Mouse (Mus musculus) megakaryocyte, embryonic 14.5 days (primary cell): ENCODE measurements around the gene Ghrl. TPM values are rescaled to one million over a fixed set of nuclear protein-coding genes. Genes with fewer than 3 reads are reported as not detected.
"Not testable (repeated sequence)": the region's sequence is repeated elsewhere in the genome, so short reads cannot be mapped to it uniquely, and the experiment has no call there.

Experiments
- H3K27me3 ChIP-seq: replicated peaks from 2 replicates; pipeline ENCODE3; 2012; ENCODE audit warnings: inconsistent platforms
- H3K36me3 ChIP-seq: replicated peaks from 2 replicates; pipeline ENCODE3; 2012; ENCODE audit warnings: low read length, inconsistent platforms, mixed read lengths
- H3K4me1 ChIP-seq: 2 replicates; pipeline ENCODE4 v1.6.1; 2012; ENCODE audit warnings: inconsistent platforms
- H3K4me3 ChIP-seq: replicated peaks from 2 replicates; pipeline ENCODE3; 2012; ENCODE audit warnings: moderate library complexity, mild to moderate bottlenecking, inconsistent platforms
- H3K9me3 ChIP-seq: 2 replicates; pipeline ENCODE4 v1.6.1; 2012; ENCODE audit warnings: inconsistent platforms
- FLI1 ChIP-seq: IDR thresholded peaks from 2 replicates; pipeline ENCODE4 v1.6.1; 2012; ENCODE audit warnings: low read length, inconsistent platforms, mixed read lengths
- GATA1 ChIP-seq: IDR thresholded peaks from 3 replicates; pipeline ENCODE4 v1.6.1; 2012; ENCODE audit warnings: mixed read lengths, low read length, inconsistent platforms, borderline replicate concordance
- polyA plus RNA-seq: library from polyadenylated mRNA; stranded (reverse); fragments of >175 nt; gene quantifications from 2 replicates; pipeline ENCODE4 v1.2.3, GENCODE M21; 2012; ENCODE audit warnings: low replicate concordance; ENCODE audit not compliant: insufficient read depth

The Ghrl gene
- polyA plus RNA-seq, 1 experiment = 2.5 TPM

- Histone ChIP-seq H3K4me3 (no peak overlapping the region), H3K27me3 (no peaks in the 10 kb centered on the region), H3K4me1 (peaks cover 48% of the 10 kb centered on the region), H3K36me3 (no peaks in the 10 kb centered on the region), H3K9me3 (no peaks in the 10 kb centered on the region)
- TF ChIP-seq FLI1 = no peak
- no peak for TF ChIP-seq GATA1
Measured at GRCm38 (mm10) chr6:113686551-113687125, 33.0 kb downstream of the Ghrl start.

GRCm38 (mm10) chr6:113683081-113683825, 36.4 kb downstream of the Ghrl start:
- H3K4me1 ChIP-seq = peaks cover 41% of the 10 kb centered on the region
- no peak overlapping the region for H3K4me3 ChIP-seq
- H3K9me3 ChIP-seq = no peaks in the 10 kb centered on the region
- TF ChIP-seq FLI1 (no peak), GATA1 (no peak)
- H3K36me3 ChIP-seq = no peaks in the 10 kb centered on the region
- peaks cover 7% of the 10 kb centered on the region for H3K27me3 ChIP-seq

GRCm38 (mm10) chr6:113681271-113681670, 38.4 kb downstream of the Ghrl start:
- TF ChIP-seq FLI1 (no peak), GATA1 (no peak)
- Histone ChIP-seq H3K27me3 (peaks cover 19% of the 10 kb centered on the region), H3K36me3 (no peaks in the 10 kb centered on the region), H3K4me1 (peaks cover 35% of the 10 kb centered on the region), H3K4me3 (peak overlapping the region; percentile 69), H3K9me3 (no peaks in the 10 kb centered on the region)

- no peaks in the 10 kb centered on the region for H3K9me3 ChIP-seq
- peak overlapping the region; percentile 4 for H3K4me3 ChIP-seq
- H3K36me3 ChIP-seq = no peaks in the 10 kb centered on the region
- TF ChIP-seq FLI1 (no peak), GATA1 (no peak)
- peaks cover 33% of the 10 kb centered on the region for H3K4me1 ChIP-seq
- peaks cover 19% of the 10 kb centered on the region for H3K27me3 ChIP-seq
Measured at GRCm38 (mm10) chr6:113679993-113680566, 39.6 kb downstream of the Ghrl start.

GRCm38 (mm10) chr6:113678246-113679012, 41.3 kb downstream of the Ghrl start:
- Histone ChIP-seq H3K27me3 (peaks cover 26% of the 10 kb centered on the region), H3K4me3 (no peak overlapping the region), H3K36me3 (no peaks in the 10 kb centered on the region), H3K9me3 (no peaks in the 10 kb centered on the region), H3K4me1 (peaks cover 32% of the 10 kb centered on the region)
- TF ChIP-seq GATA1 (no peak), FLI1 (no peak)

GRCm38 (mm10) chr6:113677070-113677734, 42.5 kb downstream of the Ghrl start:
- Histone ChIP-seq H3K27me3 (peaks cover 30% of the 10 kb centered on the region), H3K4me3 (no peak overlapping the region), H3K4me1 (peaks cover 33% of the 10 kb centered on the region), H3K36me3 (peaks cover 5% of the 10 kb centered on the region), H3K9me3 (no peaks in the 10 kb centered on the region)
- TF ChIP-seq FLI1 (no peak), GATA1 (no peak)

GRCm38 (mm10) chr6:113675991-113676390, 43.7 kb downstream of the Ghrl start:
- peaks cover 34% of the 10 kb centered on the region for H3K27me3 ChIP-seq
- H3K9me3 ChIP-seq = peaks cover 9% of the 10 kb centered on the region
- H3K4me1 ChIP-seq = peaks cover 25% of the 10 kb centered on the region
- H3K4me3 ChIP-seq = no peak overlapping the region
- TF ChIP-seq FLI1 (no peak), GATA1 (no peak)
- peaks cover 13% of the 10 kb centered on the region for H3K36me3 ChIP-seq

- peaks cover 18% of the 10 kb centered on the region for H3K4me1 ChIP-seq
- peaks cover 14% of the 10 kb centered on the region for H3K36me3 ChIP-seq
- no peak overlapping the region for H3K4me3 ChIP-seq
- no peak for TF ChIP-seq GATA1
- no peak for TF ChIP-seq FLI1
- peaks cover 12% of the 10 kb centered on the region for H3K9me3 ChIP-seq
- peaks cover 37% of the 10 kb centered on the region for H3K27me3 ChIP-seq
Measured at GRCm38 (mm10) chr6:113675234-113675633, 44.4 kb downstream of the Ghrl start.

- TF ChIP-seq FLI1 (no peak), GATA1 (no peak)
- no peak overlapping the region for H3K4me3 ChIP-seq
- peaks cover 43% of the 10 kb centered on the region for H3K27me3 ChIP-seq
- peaks cover 12% of the 10 kb centered on the region for H3K9me3 ChIP-seq
- H3K36me3 ChIP-seq = peaks cover 18% of the 10 kb centered on the region
- peaks cover 29% of the 10 kb centered on the region for H3K4me1 ChIP-seq
Measured at GRCm38 (mm10) chr6:113672989-113673388, 46.7 kb downstream of the Ghrl start.

GRCm38 (mm10) chr6:113672029-113672428, 47.7 kb downstream of the Ghrl start:
- Histone ChIP-seq H3K4me1 (peaks cover 38% of the 10 kb centered on the region), H3K9me3 (peaks cover 12% of the 10 kb centered on the region), H3K27me3 (peaks cover 48% of the 10 kb centered on the region), H3K36me3 (peaks cover 18% of the 10 kb centered on the region)
- H3K4me3 ChIP-seq = not testable (repeated sequence)
